Mouse (Mus musculus) spleen, adult 2 months (tissue): ENCODE results near the gene Hoxb7.

Source experiments
- CTCF ChIP-seq: fragments of 200-500 bp; IDR thresholded peaks from 2 replicates; pipeline ENCODE4 v1.5.1; 2011; ENCODE audit warnings: mild to moderate bottlenecking, inconsistent platforms; ENCODE audit not compliant: insufficient read depth, insufficient read length, insufficient replicate concordance; ENCODE audit errors: extremely low read depth
- POLR2A ChIP-seq: fragments of 200-500 bp; IDR thresholded peaks from 2 replicates; pipeline ENCODE4 v1.6.1; 2011; ENCODE audit warnings: low read depth, low read length, inconsistent platforms

DNA sequence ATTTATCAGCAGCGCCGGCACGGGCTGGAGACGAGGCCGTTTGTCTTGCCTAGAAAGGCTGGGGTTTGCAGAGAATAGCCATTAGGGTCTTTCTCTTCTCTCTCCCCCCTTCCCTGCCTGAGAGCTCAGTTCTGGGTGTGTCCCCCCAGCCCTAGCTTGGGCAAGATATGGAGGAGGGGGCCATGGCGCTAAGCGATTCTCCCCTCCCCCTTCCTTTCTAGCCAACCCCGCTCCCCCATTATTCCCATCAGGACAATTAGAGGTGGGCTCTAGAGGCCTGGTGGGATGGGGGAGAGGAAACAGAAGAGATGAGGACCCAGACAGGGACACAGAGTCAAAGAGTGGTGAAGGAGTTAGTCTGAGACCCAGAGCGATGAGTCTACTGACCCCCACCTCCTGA lies 988 bp downstream of the Hoxb7 start:
- TF ChIP-seq POLR2A (no peak), CTCF (no peak)
